Mouse (Mus musculus) hindbrain, embryonic 11.5 days (tissue): ENCODE measurements around the gene Sdc1. TPM values are rescaled to one million over a fixed set of nuclear protein-coding genes. Genes with fewer than 3 reads are reported as not detected.

Experiments used
- polyA plus RNA-seq: library from polyadenylated mRNA; unstranded; fragments of >200 nt; fragmentation: Nextera tagmentation; extraction: Ambion mirVana; gene quantifications from 2 replicates; pipeline ENCODE4 v1.2.1, GENCODE M21; 2014

The Sdc1 gene
- polyA plus RNA-seq, 1 experiment from 2014 or later: 49.3 TPM

Other genes with a start within 250 kb of the Sdc1 start
- not detected in 2 replicates for gene Slc7a15, start 172.3 kb upstream of the Sdc1 start, polyA plus RNA-seq
- 68.2 and 70.2 TPM in 2 replicates for gene Pum2, start 97.2 kb upstream of the Sdc1 start, polyA plus RNA-seq
- 104 and 164 TPM in 2 replicates for gene Laptm4a, start 150.3 kb downstream of the Sdc1 start, polyA plus RNA-seq
- 1.2 and 1.6 TPM in 2 replicates for gene Matn3, start 176.6 kb downstream of the Sdc1 start, polyA plus RNA-seq
- gene Wdr35, start 202.6 kb downstream of the Sdc1 start, polyA plus RNA-seq: 22.8 and 24.2 TPM in 2 replicates